Mouse (Mus musculus) hindbrain, embryonic 13.5 days (tissue): ENCODE measurements around the gene Cenps. TPM values are rescaled to one million over a fixed set of nuclear protein-coding genes. Genes with fewer than 3 reads are reported as not detected.

ENCODE experiments used
- ATAC-seq: fragments of 200-750 bp; cut with Nextera tagmentation; 2 replicates; pipeline ENCODE4 v1.8.0; 2017; ENCODE audit warnings: moderate TSS enrichment; ENCODE audit not compliant: low FRiP score
- H3K27ac ChIP-seq: fragments of 300-500 bp; sonication (generic); 2 replicates; pipeline ENCODE4 v1.5.1; 2015; ENCODE audit warnings: inconsistent platforms, mild to moderate bottlenecking, moderate library complexity
- H3K27me3 ChIP-seq: fragments of 300-500 bp; sonication (generic); 2 replicates; pipeline ENCODE4 v1.6.1; 2015; ENCODE audit warnings: mild to moderate bottlenecking, inconsistent platforms
- H3K36me3 ChIP-seq: fragments of 300-500 bp; sonication (generic); 2 replicates; pipeline ENCODE4 v1.6.1; 2015; ENCODE audit warnings: mild to moderate bottlenecking, inconsistent platforms
- H3K4me1 ChIP-seq: fragments of 300-500 bp; sonication (generic); replicated peaks from 2 replicates; pipeline ENCODE4 v1.6.1; 2015; ENCODE audit warnings: inconsistent platforms
- H3K4me2 ChIP-seq: fragments of 300-500 bp; sonication (generic); 2 replicates; pipeline ENCODE4 v1.6.1; 2015; ENCODE audit warnings: inconsistent platforms, mild to moderate bottlenecking, moderate library complexity
- H3K4me3 ChIP-seq: fragments of 300-500 bp; sonication (generic); 2 replicates; pipeline ENCODE4 v1.5.1; 2015; ENCODE audit warnings: mild to moderate bottlenecking, inconsistent platforms
- H3K9ac ChIP-seq: fragments of 300-500 bp; sonication (generic); 2 replicates; pipeline ENCODE4 v1.6.1; 2015; ENCODE audit warnings: mild to moderate bottlenecking, inconsistent platforms
- H3K9me3 ChIP-seq: fragments of 300-500 bp; sonication (generic); 2 replicates; pipeline ENCODE4 v1.6.1; 2016; ENCODE audit warnings: inconsistent platforms
- WGBS: fragments of 180-500 bp; shearing (Covaris S2); methylation state at CpG from one replicate; pipeline ENCODE4 v1.1.7; 2015; 5-methylcytosine and 5-hydroxymethylcytosine counted together
- polyA plus RNA-seq: library from polyadenylated mRNA; unstranded; fragments of >200 nt; fragmentation: Nextera tagmentation; extraction: Ambion mirVana; gene quantifications from 2 replicates; pipeline ENCODE4 v1.2.1, GENCODE M21; 2015

The Cenps gene
- polyA plus RNA-seq = 22.1 and 24.3 TPM in 2 replicates

DNA sequence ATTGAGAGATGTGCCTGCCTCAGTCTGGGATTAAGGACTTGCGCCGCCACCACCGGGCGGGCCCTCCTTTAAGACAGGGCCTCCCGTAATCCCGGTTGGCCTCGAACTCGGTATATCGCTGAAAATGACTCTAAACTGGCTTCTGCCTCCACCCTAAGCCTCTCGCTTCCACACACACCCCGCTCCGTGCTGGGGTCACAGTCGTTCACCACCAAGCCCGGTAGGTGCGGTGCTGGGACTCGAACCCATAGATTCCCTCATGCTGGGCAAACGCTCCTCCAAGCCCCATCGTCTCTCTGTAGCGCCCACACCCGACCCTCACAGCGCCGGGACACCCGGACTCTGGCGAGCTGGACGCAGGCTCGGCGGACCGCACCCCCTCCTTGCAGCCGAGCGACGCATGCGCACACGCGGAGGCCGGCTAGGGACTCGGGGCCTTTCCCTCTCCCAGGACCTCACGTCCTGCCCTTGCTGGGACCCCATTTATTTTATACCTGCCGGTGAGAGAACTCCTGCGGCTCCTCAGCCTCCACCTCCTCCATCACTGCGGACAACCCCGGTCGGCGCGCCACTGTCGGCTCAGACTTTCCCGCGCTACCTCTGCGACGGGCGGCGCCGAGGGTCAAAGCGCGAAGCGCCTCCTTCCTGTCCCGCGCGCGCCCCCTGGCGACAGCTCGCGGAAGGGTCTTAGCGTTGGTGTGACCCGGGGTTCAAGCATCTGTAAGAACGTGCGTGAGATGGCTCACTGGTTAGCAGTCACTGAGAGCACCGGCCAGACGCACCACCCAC is at the start of gene Cenps:
TSS of gene Cenps (minus strand) at position 648 of the 789 bp plus-strand sequence.
- Histone ChIP-seq H3K9me3 (no peaks in the 10 kb centered on the region), H3K4me2 (peak within 1 kb of the TSS; percentile 64), H3K36me3 (no peaks in the 10 kb centered on the region), H3K4me1 (peaks cover 9% of the 10 kb centered on the region), H3K9ac (peak within 1 kb of the TSS; percentile 82), H3K27ac (peak within 1 kb of the TSS; percentile 83), H3K27me3 (no peaks in the 10 kb centered on the region), H3K4me3 (peak within 1 kb of the TSS; percentile 63)
- peak; percentile 92 for ATAC-seq
- WGBS = 2% methylated on average over 68 of the region's 68 CpGs

DNA sequence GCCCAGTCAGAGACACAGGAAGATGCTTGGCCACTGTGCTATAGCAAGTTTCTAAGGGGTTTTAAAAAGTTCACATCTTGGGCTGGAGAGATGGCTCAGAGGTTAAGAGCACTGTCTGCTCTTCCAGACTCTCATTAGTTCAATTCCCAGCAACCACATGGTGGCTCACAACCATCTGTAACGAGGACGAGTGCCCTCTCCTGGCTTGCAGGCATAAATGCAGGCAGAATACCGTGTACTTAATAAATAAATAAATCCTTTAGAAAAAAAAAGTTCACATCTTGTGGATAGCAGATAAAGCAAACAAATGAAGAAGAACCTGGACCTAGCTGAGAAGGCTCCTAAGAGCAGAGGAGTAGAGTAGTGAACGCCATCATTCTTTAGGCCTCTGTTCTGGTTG is 45.3 kb upstream of the Cenps start:
- no peak for ATAC-seq
- Histone ChIP-seq H3K4me3 (no peak overlapping the region), H3K9me3 (no peaks in the 10 kb centered on the region), H3K9ac (no peak overlapping the region), H3K27ac (no peak overlapping the region), H3K4me2 (no peak overlapping the region), H3K36me3 (peaks cover 96% of the 10 kb centered on the region), H3K4me1 (no peaks in the 10 kb centered on the region), H3K27me3 (no peaks in the 10 kb centered on the region)
- WGBS = 62% methylated on average over 4 of the region's 4 CpGs

DNA sequence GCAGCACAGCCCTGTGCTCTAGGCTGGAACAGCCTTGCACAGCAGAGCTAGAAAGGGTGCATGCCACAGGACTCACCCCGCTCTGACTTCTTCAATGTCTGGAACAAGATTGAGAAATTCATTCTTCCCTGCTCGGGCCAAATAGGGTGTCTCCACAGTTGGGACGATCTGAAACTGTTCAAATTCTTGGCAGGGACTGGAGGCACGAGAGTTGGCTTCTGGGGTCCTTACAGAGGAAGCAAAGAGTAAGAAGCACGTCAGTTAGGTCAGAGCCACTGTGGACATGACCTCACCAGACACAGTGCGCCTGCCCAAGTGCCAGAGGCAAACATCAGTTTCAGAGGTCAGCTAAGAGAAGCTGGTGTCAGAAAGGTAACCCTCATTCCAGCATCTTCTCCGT is 44.8 kb upstream of the Cenps start:
- Histone ChIP-seq H3K4me1 (no peaks in the 10 kb centered on the region), H3K9ac (no peak overlapping the region), H3K27ac (no peak overlapping the region), H3K36me3 (peaks cover 94% of the 10 kb centered on the region), H3K4me2 (no peak overlapping the region), H3K27me3 (no peaks in the 10 kb centered on the region), H3K4me3 (no peak overlapping the region), H3K9me3 (no peaks in the 10 kb centered on the region)
- WGBS = 94% methylated on average over 7 of the region's 7 CpGs
- ATAC-seq = no peak

DNA sequence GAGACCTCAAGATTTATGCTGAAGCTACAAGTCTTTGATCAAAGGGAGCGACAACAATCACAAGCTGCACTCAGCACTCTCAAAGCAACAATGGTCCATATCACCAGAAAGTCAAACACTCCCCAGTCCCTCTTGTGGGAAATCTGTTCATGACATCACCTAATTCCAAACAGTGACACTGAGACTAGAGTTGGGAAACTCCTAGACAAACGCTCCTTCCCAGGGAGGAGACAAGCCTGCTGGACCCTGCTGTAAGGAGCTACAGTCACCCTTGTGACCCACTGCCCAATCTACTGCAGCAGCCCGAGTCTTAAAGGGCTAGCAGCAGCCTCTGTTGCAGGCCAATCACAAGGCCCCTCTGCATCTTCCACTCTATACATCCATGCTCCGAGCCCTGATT is 42.1 kb upstream of the Cenps start:
- WGBS = 69% methylated on average over 4 of the region's 4 CpGs
- peak overlapping the region; percentile 18; the same call in 1 of the 2 replicates for H3K27ac ChIP-seq

DNA sequence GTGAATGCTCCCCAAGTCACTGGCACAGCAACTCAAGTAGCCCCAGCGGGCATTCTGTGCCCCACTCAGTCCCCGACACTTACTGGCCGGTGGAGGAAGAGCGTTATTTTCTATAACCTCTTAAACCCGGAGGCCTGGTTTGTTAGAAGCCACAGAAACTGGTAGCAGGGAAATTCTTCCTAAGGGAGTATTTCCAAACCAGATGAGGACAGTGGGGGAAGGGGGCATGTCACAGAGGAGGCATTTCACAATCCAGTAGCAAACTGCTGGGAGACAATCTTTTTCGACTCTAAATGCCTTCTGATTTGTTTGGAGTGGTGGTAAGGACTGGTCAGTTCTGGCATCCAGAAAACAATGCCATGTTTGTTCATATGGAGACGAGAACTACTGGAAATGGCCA is 41.7 kb upstream of the Cenps start:
- H3K27ac ChIP-seq = no peak overlapping the region
- H3K9me3 ChIP-seq = no peaks in the 10 kb centered on the region
- 85% methylated on average over 7 of the region's 7 CpGs for WGBS
- no peaks in the 10 kb centered on the region for H3K4me1 ChIP-seq
- ATAC-seq = no peak
- H3K4me2 ChIP-seq = no peak overlapping the region
- peaks cover 81% of the 10 kb centered on the region for H3K36me3 ChIP-seq
- no peak overlapping the region for H3K4me3 ChIP-seq
- no peak overlapping the region for H3K9ac ChIP-seq
- no peaks in the 10 kb centered on the region for H3K27me3 ChIP-seq

More for the DNA sequence above, 42.1 kb upstream of the Cenps start:
- no peak overlapping the region for H3K4me3 ChIP-seq
- no peaks in the 10 kb centered on the region for H3K27me3 ChIP-seq
- no peaks in the 10 kb centered on the region for H3K4me1 ChIP-seq
- ATAC-seq = no peak
- H3K9ac ChIP-seq = no peak overlapping the region
- no peaks in the 10 kb centered on the region for H3K9me3 ChIP-seq
- peaks cover 85% of the 10 kb centered on the region for H3K36me3 ChIP-seq
- H3K4me2 ChIP-seq = no peak overlapping the region

DNA sequence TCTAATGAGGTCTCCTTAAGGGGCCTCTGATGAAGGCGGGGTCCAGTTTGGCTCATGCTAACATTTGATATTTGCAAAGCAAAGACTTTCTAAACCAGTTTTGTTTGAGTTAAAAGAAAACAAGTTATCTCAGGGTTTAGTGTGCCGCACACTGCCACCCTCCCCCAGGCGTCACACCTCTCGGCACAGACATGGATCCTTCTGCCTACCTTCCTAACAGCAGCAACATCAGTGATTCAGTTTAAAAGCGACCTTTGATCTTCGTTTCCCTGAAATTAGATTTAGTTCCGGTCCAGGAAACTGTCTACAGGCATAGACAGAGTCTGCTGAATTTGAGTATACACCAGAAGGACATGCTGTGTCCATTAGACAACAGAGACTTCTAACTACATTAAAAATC is 40.9 kb upstream of the Cenps start:
- no peak for ATAC-seq
- Histone ChIP-seq H3K4me1 (0 out of 2 replicates have a peak, but pooled peaks cover 2% of the 10 kb centered on the region), H3K27ac (no peak overlapping the region), H3K4me3 (no peak overlapping the region), H3K9me3 (no peaks in the 10 kb centered on the region), H3K4me2 (no peak overlapping the region), H3K27me3 (no peaks in the 10 kb centered on the region), H3K36me3 (peaks cover 72% of the 10 kb centered on the region), H3K9ac (no peak overlapping the region)
- WGBS = 73% methylated on average over 7 of the region's 7 CpGs

DNA sequence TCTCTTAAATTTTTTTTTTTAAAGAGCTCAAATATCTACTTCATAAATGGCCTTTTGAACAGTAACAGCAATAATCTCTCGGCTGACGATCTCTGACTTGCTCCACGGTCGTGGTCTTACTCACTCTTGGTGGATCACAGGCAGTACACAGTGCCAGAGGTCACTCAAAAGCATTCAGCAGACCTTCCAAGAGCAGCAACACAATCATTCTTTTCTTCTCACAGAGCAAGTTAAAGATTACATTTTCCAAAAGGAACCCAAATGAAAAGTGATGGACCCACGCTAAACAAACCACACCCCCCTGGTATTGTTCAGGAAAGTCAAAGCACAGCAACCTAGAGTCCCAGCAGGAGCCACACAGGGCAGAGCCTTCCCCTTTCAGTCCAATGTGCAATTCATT is 39.6 kb upstream of the Cenps start:
- Histone ChIP-seq H3K4me2 (no peak overlapping the region), H3K4me1 (0 out of 2 replicates have a peak, but pooled peaks cover 14% of the 10 kb centered on the region), H3K9ac (no peak overlapping the region), H3K36me3 (peaks cover 60% of the 10 kb centered on the region), H3K4me3 (no peak overlapping the region), H3K9me3 (no peaks in the 10 kb centered on the region), H3K27ac (peak overlapping the region; percentile 40; the same call in 1 of the 2 replicates), H3K27me3 (no peaks in the 10 kb centered on the region)
- no peak for ATAC-seq
- WGBS = 17% methylated on average over 5 of the region's 5 CpGs

DNA sequence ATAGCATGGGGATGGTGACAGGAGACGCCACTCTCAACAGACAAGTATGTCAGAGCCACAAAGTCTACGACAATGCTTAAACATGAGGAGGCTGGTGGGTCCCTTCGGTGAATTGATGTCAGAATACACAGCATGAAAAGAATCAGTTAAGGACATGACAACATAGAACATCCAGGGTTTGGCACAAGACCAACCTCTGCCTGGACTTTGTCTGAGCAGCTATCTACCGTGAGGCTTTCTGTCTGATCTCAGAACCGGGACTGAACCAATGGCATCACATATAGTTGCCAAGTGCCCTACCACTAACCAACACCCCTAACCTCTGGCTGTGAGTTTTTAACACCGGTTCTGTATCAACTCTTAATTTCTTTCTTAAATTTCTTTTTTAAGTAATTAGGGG is 39.2 kb upstream of the Cenps start:
- no peak overlapping the region for H3K9ac ChIP-seq
- H3K4me1 ChIP-seq = 0 out of 2 replicates have a peak, but pooled peaks cover 14% of the 10 kb centered on the region
- no peak overlapping the region for H3K4me2 ChIP-seq
- H3K9me3 ChIP-seq = no peaks in the 10 kb centered on the region
- peak overlapping the region; percentile 40; the same call in 1 of the 2 replicates for H3K27ac ChIP-seq
- ATAC-seq = no peak
- 68% methylated on average over 6 of the region's 6 CpGs for WGBS
- no peaks in the 10 kb centered on the region for H3K27me3 ChIP-seq
- no peak overlapping the region for H3K4me3 ChIP-seq
- H3K36me3 ChIP-seq = peaks cover 56% of the 10 kb centered on the region

DNA sequence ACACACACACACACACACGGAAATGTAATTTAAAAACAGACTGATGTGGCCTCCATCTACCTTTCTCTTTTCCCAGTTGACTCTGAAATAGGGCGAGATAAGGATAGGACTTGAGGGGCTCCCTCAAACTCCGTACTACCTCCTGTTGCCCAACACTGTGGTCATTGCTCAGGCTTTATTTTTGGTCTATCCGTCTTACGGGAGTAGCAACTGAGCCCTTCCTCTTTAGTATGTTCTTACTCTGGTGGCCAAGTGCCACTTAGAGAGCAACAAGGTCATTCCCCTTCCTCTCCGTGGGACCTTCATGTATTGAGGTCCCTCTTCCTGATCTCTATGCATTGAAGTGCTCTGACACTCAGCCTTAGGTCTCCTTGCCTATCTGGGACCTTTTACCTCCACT is 36.2 kb upstream of the Cenps start:
- no peaks in the 10 kb centered on the region for H3K9me3 ChIP-seq

DNA sequence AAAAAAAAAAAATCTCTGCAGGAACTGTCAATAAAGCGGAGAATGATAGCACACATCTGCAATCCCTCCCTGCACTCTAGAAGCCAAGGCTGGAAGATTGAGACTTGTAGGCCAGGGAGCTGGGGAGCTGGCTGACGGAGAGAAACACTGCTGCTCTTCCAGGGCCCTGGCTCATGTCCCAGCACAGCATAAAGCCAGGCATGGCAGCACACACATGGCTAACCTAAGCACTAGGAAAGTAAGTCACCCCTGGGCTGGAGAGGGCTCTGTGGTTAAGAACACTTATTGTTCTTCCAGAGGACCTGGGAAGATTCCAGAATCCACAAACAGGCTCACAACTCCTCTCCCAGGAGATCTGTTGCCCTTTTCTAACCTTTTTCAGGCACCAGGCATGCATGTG is 35.2 kb upstream of the Cenps start:
- Histone ChIP-seq H3K27ac (peak overlapping the region; percentile 72), H3K36me3 (peaks cover 19% of the 10 kb centered on the region), H3K4me3 (no peak overlapping the region), H3K9ac (no peak overlapping the region), H3K4me2 (no peak overlapping the region), H3K9me3 (no peaks in the 10 kb centered on the region), H3K4me1 (0 out of 2 replicates have a peak, but pooled peaks cover 14% of the 10 kb centered on the region), H3K27me3 (no peaks in the 10 kb centered on the region)
- ATAC-seq = no peak
- 73% methylated on average over 2 of the region's 2 CpGs for WGBS

More for the DNA sequence above, 36.2 kb upstream of the Cenps start:
- Histone ChIP-seq H3K9ac (no peak overlapping the region), H3K36me3 (peaks cover 26% of the 10 kb centered on the region), H3K4me3 (no peak overlapping the region), H3K27me3 (no peaks in the 10 kb centered on the region), H3K27ac (no peak overlapping the region), H3K4me2 (no peak overlapping the region), H3K4me1 (0 out of 2 replicates have a peak, but pooled peaks cover 14% of the 10 kb centered on the region)
- 88% methylated on average over 6 of the region's 6 CpGs for WGBS
- no peak for ATAC-seq

DNA sequence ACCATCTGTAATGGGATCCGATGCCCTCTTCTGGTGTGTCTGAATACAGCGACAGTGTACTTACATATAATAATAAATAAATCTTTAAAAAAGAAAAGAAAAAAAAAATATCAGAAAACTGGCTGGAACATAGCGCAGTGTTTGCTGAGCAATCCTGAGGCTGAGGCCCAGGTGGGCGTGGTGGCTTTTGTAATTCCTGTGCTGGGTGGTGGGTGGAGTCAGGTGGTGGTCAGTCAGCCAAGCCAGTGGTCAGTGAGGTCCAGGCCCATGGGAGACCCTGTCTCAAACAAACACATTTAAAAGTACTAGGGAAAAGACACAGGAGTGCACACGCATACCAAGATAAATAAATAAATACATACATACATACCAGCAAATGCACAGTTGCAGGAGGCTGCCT is 34.7 kb upstream of the Cenps start:
- Histone ChIP-seq H3K27ac (peak overlapping the region; percentile 72), H3K36me3 (peaks cover 15% of the 10 kb centered on the region), H3K9me3 (no peaks in the 10 kb centered on the region), H3K4me3 (no peak overlapping the region), H3K4me1 (peaks cover 20% of the 10 kb centered on the region; the same call in 1 of the 2 replicates), H3K27me3 (no peaks in the 10 kb centered on the region), H3K9ac (no peak overlapping the region), H3K4me2 (no peak overlapping the region)
- WGBS = 92% methylated on average over 5 of the region's 5 CpGs
- ATAC-seq = no peak

DNA sequence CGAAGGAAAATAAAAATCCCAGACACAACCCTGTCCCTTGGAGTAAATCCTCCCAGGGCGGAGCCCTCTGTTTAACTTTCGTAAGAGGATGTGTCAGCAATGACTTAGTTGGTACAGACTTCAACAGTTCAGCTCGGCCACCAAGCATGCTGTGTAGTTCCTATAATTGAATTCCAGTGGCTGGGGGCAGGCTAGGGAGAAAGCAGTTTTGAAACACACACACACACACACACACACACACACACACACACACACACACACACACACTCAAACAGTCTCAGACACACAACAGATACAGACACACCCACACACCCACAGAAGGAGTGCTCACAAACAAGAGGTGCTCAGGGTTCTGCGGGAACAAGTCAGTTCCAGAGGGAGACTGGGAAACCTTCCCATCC is 34.2 kb upstream of the Cenps start:
- WGBS = 78% methylated on average over 5 of the region's 5 CpGs
- no peak overlapping the region for H3K4me3 ChIP-seq
- no peak overlapping the region for H3K9ac ChIP-seq
- no peak overlapping the region for H3K4me2 ChIP-seq
- no peaks in the 10 kb centered on the region for H3K9me3 ChIP-seq
- no peak for ATAC-seq
- peaks cover 20% of the 10 kb centered on the region; the same call in 1 of the 2 replicates for H3K4me1 ChIP-seq
- H3K27me3 ChIP-seq = no peaks in the 10 kb centered on the region
- H3K36me3 ChIP-seq = peaks cover 11% of the 10 kb centered on the region
- no peak overlapping the region for H3K27ac ChIP-seq
